Mouse (Mus musculus): ENCODE results near the gene Vegfd.

The Vegfd gene

GRCm38 (mm10) chrX:164373081-164373480, at the start of gene Vegfd:
TSS of gene Vegfd (plus strand) at chrX:164373378.
- DNase-seq, result peak; percentile 49

- DNase-seq, result no peak
These were observed 49.7 kb upstream of the Vegfd start for GRCm38 (mm10) chrX:164323391-164323913.

GRCm38 (mm10) chrX:164330351-164330750, 42.8 kb upstream of the Vegfd start:
- no peak for DNase-seq

GRCm38 (mm10) chrX:164330766-164331165, 42.4 kb upstream of the Vegfd start:
- no peak for DNase-seq

GRCm38 (mm10) chrX:164338591-164338990, 34.6 kb upstream of the Vegfd start:
- DNase-seq, result no peak

GRCm38 (mm10) chrX:164345359-164345938, 27.7 kb upstream of the Vegfd start:
- DNase-seq, result no peak

- DNase-seq, result no peak
These were observed 24.2 kb upstream of the Vegfd start for GRCm38 (mm10) chrX:164348937-164349336.

GRCm38 (mm10) chrX:164365153-164365865, 7.9 kb upstream of the Vegfd start:
- DNase-seq, result no peak

GRCm38 (mm10) chrX:164370576-164370975, 2.6 kb upstream of the Vegfd start:
- DNase-seq, result no peak

GRCm38 (mm10) chrX:164374586-164374985, 1.4 kb downstream of the Vegfd start:
- peak; percentile 25 for DNase-seq

GRCm38 (mm10) chrX:164379721-164380120, 6.5 kb downstream of the Vegfd start:
- DNase-seq, result no peak

- peak; percentile 87 for DNase-seq
These were observed 8.6 kb downstream of the Vegfd start for GRCm38 (mm10) chrX:164381618-164382408.

GRCm38 (mm10) chrX:164394091-164394490, 20.9 kb downstream of the Vegfd start:
- no peak for DNase-seq

GRCm38 (mm10) chrX:164398456-164398855, 25.3 kb downstream of the Vegfd start:
- DNase-seq, result no peak

GRCm38 (mm10) chrX:164405080-164405649, 32.0 kb downstream of the Vegfd start:
- DNase-seq, result no peak

GRCm38 (mm10) chrX:164406133-164407022, 33.2 kb downstream of the Vegfd start:
- DNase-seq, result no peak

GRCm38 (mm10) chrX:164408301-164408927, 35.2 kb downstream of the Vegfd start:
- no peak for DNase-seq

GRCm38 (mm10) chrX:164410562-164410961, 37.4 kb downstream of the Vegfd start:
- DNase-seq, result no peak

- DNase-seq, result no peak
These were observed 43.6 kb downstream of the Vegfd start for GRCm38 (mm10) chrX:164416803-164417202.

- DNase-seq, result no peak
These were observed 44.8 kb downstream of the Vegfd start for GRCm38 (mm10) chrX:164418008-164418407.

GRCm38 (mm10) chrX:164419471-164419939, 46.3 kb downstream of the Vegfd start, which contains the start of gene Piga:
TSS of gene Piga (plus strand) at chrX:164419787.
- peak; percentile 94 for DNase-seq

Data from kidney, postnatal 10 days (tissue).